Mouse (Mus musculus) E14TG2a.4 (cell line): ENCODE data around the gene Filip1l.

ENCODE experiments used
- H3K27me3 ChIP-seq: 2 replicates; pipeline ENCODE4 v1.6.1; 2014; ENCODE audit warnings: low read length, control low read depth; ENCODE audit not compliant: insufficient read depth
- H3K36me3 ChIP-seq: 2 replicates; pipeline ENCODE4 v1.6.1; 2014; ENCODE audit warnings: low read length, control low read depth; ENCODE audit not compliant: insufficient read depth
- H3K4me1 ChIP-seq: replicated peaks from 2 replicates; pipeline ENCODE4 v1.6.1; 2014; ENCODE audit warnings: low read depth, low read length, control low read depth
- H3K4me3 ChIP-seq: replicated peaks from 2 replicates; pipeline ENCODE4 v1.5.1; 2014; ENCODE audit warnings: mild to moderate bottlenecking, low read length
- H3K9me3 ChIP-seq: 2 replicates; pipeline ENCODE4 v1.6.1; 2014; ENCODE audit warnings: low read length, control low read depth
- CTCF ChIP-seq: conservative IDR thresholded peaks from 2 replicates; pipeline ENCODE4 v1.5.1; 2014; ENCODE audit warnings: low read length
- NANOG ChIP-seq: IDR thresholded peaks from 2 replicates; pipeline ENCODE4 v1.6.1; 2014; ENCODE audit warnings: borderline replicate concordance, low read length, mixed read lengths
- POU5F1 ChIP-seq: IDR thresholded peaks from 2 replicates; pipeline ENCODE4 v1.6.1; 2014; ENCODE audit warnings: low read length, borderline replicate concordance

Gene Filip1l

DNA sequence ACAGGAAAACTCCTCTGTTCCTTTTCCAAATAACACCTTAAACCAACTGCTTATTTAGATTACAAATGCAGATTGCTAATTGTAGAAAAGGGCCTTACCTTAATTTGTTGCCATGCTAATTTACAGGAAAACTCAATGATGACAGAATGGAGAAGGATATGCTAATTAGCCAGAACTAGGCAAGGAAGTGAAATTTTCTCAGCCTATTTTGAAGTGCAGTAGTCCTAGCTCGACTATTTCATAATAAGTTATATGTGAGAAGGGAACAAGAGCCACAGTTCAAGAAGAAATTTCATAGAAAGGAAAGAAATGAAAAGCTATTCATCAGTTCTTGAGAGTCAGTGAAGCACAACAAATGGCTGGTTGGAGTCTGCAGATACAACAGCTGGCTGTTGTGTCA, 193.5 kb downstream of the Filip1l start:
- TF ChIP-seq POU5F1 (no peak), NANOG (no peak), CTCF (no peak)
- Histone ChIP-seq H3K27me3 (peaks cover 6% of the 10 kb centered on the region), H3K9me3 (peaks cover 20% of the 10 kb centered on the region), H3K4me3 (no peak overlapping the region), H3K4me1 (peaks cover 54% of the 10 kb centered on the region), H3K36me3 (peaks cover 4% of the 10 kb centered on the region; the same call in 1 of the 2 replicates)

DNA sequence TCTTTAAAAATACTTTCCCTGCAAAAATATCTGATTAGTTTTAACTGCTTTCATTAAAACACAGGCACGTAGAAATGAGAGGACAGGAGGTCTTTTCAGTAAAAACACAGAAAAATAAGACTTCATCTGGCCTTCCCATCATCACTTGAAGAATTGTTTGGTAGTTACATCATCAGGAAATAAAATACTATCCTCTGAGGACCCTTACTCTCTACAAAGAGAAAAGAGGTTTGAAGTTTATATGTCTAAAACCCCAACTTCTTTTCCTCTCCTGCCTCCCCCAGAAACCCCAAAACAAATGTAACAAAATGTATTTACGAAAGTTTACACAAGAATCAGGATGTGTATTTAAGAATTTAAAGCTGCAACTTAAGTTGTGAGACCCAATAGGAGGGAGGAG, 195.7 kb downstream of the Filip1l start:
- H3K4me3 ChIP-seq, result peak overlapping the region; percentile 79
- H3K9me3 ChIP-seq, result peaks cover 3% of the 10 kb centered on the region
- peaks cover 6% of the 10 kb centered on the region for H3K27me3 ChIP-seq
- H3K36me3 ChIP-seq, result no peaks in the 10 kb centered on the region
- TF ChIP-seq NANOG (no peak), POU5F1 (no peak), CTCF (no peak)
- H3K4me1 ChIP-seq, result peaks cover 45% of the 10 kb centered on the region

DNA sequence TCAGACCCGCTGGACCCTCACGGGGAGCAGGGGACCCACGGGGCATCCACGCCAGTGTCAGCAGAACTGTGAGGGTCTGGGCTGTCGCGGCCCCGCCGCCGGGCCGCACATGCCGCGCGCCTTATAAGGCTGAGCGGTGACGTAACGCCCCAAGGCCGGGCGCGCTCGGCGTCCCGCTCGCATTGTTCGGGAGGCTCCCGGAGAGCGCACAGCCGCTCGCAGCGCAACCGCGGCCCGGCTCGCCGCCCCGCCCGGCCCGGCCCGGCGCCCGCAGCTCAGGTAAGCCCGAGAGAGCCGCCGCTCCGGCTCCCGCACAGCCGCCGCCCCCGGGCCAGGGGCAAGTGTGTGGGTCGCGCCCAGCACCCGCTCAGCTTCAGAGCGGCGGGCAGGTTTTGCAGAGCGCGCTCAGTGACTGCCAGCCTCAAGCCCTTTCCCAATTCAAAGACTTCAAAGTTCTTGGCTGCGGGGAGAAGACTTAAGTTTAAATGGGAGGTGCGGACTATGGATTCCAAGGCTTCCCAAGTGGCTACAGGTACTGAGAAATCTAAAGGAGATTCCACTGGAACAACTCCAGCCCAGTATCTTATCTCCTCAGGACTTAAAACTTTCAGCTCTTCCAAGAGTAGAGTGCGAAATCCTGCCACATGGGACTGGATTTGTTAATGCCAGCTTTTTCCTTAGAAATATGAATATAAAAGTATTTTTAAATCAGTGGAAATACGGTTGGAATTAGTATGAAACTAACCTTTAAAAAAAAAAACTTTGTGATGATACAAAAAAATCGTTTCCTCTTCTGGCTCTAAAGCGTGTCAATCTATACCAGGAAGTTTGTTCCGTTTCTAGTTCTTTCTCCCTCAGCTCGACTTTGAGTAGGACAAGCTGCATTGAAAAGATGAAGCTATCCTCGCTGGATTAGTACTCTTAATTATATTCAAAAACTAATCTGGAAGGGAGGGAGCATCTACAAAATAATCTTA, 196.5 kb downstream of the Filip1l start:
- Histone ChIP-seq H3K36me3 (no peaks in the 10 kb centered on the region), H3K4me3 (peak overlapping the region; percentile 79), H3K27me3 (peaks cover 6% of the 10 kb centered on the region), H3K4me1 (peaks cover 43% of the 10 kb centered on the region), H3K9me3 (no peaks in the 10 kb centered on the region)
- no peak for TF ChIP-seq CTCF
- no peak for TF ChIP-seq POU5F1
- TF ChIP-seq NANOG, result no peak

DNA sequence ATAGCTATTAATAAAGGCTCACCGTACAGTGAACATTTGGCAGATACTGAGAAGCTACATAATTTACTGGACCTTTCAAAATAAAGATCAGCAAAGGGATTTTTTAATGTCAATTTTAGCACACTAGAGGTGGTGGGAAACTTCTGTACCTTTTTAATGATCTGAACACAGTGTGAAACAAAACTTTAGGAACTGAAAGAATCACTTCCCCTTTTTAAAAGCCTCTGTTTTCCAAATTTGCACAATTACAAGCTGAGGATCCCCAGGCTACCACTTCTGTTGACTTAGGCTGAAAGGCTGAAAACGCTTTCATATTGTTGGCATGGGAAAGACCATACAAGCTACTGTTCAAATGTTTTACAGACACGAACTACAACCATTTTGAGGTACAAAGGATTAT, 197.2 kb downstream of the Filip1l start:
- Histone ChIP-seq H3K4me3 (no peak overlapping the region), H3K9me3 (no peaks in the 10 kb centered on the region), H3K4me1 (peaks cover 36% of the 10 kb centered on the region), H3K36me3 (no peaks in the 10 kb centered on the region), H3K27me3 (peaks cover 6% of the 10 kb centered on the region)
- TF ChIP-seq POU5F1 (no peak), NANOG (no peak), CTCF (no peak)

DNA sequence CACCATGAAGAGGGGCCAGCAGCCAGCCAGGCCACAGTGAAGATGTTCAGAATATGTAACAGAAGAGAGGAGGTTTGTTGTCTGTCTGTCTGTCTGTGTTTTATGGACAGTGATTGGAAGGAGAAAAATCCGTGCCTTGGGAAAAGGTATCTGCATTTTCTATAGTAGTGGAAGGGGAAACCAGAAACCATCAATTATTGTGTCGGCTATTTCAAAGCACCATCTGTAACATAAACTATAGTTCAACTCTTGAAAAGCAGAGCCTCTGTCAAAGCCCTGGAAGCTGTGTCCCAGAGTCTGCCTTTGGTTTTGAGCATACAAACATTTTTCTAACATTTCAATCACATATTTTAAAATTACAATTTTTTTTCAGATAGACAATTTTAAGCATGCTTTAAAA, 197.9 kb downstream of the Filip1l start:
- peaks cover 29% of the 10 kb centered on the region for H3K4me1 ChIP-seq
- H3K36me3 ChIP-seq, result no peaks in the 10 kb centered on the region
- no peaks in the 10 kb centered on the region for H3K9me3 ChIP-seq
- TF ChIP-seq CTCF (no peak), NANOG (no peak), POU5F1 (no peak)
- H3K4me3 ChIP-seq, result no peak overlapping the region
- peaks cover 6% of the 10 kb centered on the region for H3K27me3 ChIP-seq

DNA sequence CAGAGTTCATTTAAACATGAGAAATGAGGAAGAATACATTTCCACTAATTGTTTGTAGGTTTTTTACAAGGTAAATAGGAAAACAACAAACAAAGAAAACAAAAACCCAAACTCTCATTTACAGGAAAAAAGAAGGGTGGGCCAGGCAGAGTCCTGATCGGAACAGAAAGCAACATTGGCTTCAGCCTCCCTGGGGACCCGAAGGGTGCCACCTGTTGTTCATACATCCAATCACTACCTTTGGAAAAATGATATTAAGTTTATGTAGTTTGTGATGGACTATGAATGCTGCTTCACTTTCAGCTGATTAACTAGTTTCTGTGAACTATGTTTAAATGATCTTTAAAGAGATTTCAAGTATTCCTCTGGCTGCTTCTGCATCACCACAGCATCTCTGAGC, 198.7 kb downstream of the Filip1l start:
- Histone ChIP-seq H3K9me3 (no peaks in the 10 kb centered on the region), H3K27me3 (peaks cover 6% of the 10 kb centered on the region), H3K36me3 (no peaks in the 10 kb centered on the region), H3K4me1 (peaks cover 24% of the 10 kb centered on the region), H3K4me3 (no peak overlapping the region)
- TF ChIP-seq POU5F1 (no peak), NANOG (no peak), CTCF (no peak)

DNA sequence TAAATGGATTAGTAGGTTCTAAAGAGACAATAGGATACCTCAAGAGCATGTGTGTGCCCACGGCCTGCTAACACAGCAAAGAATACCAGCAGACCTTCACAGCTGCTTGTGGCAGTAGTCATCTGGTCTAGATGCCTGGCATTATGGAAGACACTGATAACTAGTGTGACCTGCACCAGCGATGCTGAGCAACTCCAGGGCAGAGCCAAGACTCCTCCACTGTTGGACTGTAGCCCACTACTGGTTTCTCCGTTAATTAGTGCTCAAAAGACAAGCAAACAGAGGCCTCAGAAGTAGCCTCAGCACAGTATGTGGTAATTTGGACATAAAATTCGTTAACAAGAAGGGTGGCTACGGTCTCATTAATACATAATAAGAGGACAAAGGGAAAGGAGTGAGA, 199.8 kb downstream of the Filip1l start:
- Histone ChIP-seq H3K4me3 (no peak overlapping the region), H3K27me3 (peaks cover 6% of the 10 kb centered on the region), H3K36me3 (no peaks in the 10 kb centered on the region), H3K4me1 (peaks cover 17% of the 10 kb centered on the region; the same call in 1 of the 2 replicates), H3K9me3 (no peaks in the 10 kb centered on the region)
- TF ChIP-seq CTCF (no peak), POU5F1 (no peak), NANOG (no peak)

DNA sequence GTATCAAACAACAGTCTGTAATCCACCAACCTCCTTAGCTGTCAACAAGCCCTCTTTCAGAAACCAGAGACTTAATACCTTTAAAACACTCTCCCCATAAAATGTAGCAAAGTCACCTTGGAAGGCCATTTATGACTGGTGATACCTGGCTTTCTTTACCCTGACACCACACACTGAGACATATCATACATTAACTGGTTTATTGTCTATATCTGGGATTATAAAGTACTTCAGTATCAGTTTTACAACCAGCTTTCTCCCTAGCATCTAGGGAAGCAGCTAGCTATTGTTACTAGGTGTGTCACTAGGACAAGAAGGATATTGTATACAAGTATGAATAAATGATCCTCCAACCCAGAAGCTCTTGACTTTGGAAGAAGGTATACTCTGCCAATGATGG, 200.3 kb downstream of the Filip1l start:
- Histone ChIP-seq H3K4me3 (no peak overlapping the region), H3K27me3 (peaks cover 6% of the 10 kb centered on the region), H3K4me1 (peaks cover 13% of the 10 kb centered on the region; the same call in 1 of the 2 replicates), H3K36me3 (no peaks in the 10 kb centered on the region), H3K9me3 (no peaks in the 10 kb centered on the region)
- TF ChIP-seq NANOG (no peak), CTCF (no peak), POU5F1 (no peak)

DNA sequence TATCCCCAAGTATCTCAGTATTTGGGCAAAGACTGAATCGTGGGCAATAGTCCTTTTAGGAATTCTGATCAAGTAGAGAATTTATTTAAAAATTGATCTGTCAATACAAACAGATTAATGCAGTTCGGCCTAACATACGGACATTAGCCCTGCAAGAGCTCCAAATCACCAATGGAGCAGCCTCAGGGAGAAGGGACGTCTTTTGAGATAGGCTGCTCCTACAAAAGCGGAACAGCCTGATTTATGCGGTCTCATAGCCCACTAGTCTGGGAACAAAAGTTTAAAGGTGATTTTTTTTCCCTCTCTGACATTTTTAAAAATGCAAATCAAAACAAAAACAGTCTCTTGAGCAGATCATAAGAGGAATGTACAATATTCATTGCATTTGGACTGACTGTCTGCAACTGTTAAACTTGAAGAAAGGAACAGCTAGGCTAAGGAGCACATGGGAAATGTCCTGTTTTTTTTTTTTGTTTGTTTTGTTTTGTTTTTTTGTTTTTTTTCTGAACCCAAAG, 202.1 kb downstream of the Filip1l start:
- Histone ChIP-seq H3K36me3 (no peaks in the 10 kb centered on the region), H3K9me3 (no peaks in the 10 kb centered on the region), H3K4me3 (no peak overlapping the region), H3K4me1 (peaks cover 3% of the 10 kb centered on the region; the same call in 1 of the 2 replicates), H3K27me3 (peaks cover 3% of the 10 kb centered on the region)
- no peak for TF ChIP-seq NANOG
- no peak for TF ChIP-seq CTCF
- no peak for TF ChIP-seq POU5F1
